8 mouse cellular contexts compared by ENCODE assay signal in the genomic region with DNA sequence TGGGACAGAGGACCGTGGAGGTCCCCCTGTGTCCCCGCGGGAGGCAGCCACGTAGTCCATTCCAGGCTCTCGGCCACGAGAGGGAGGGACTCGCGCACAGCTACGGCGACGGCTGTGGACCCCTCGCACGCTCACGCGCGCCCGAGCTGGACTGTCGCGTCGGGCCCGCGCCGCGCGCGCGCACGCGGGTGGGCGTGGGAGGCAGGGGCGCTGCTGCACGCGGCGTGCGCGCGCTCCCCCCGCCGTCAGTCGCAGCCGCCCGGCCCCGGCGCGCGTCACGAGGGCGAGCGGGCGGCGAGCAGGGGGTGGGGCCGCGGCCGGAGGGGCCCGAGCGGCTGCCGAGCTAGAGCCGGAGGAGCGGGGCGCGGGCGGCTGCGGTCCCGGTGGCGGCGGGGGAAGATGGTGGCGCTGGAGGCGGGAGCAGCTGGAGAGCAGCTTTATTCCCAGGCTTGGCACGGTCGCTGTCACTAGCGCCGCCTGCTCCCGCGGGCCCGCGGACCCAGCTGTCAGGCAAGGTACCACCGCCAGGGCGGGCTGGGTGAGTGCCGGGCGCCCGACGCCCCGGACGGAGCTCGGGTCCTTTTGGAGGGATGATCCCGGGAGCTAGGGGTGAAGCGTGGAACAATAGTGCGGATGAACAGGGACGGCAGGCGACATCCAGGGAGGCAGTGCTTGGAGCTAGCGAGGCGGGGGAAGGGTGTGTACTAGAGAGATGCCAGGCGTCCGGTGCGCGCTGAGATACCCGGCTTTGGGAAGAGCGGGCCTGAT. TPM values are rescaled to one million over a fixed set of nuclear protein-coding genes. Genes with fewer than 3 reads are reported as not detected.
A peak's percentile ranks its signal among the peaks of the same experiment; 100 is the strongest.
DNase-seq lines count a peak whose midpoint lies in the region; ATAC-seq and TF ChIP-seq lines count a peak whose summit lies in the region.

Apba1 (plus strand) TSS at position 334 of the 768 bp plus-strand sequence.

- whole genome bisulfite sequencing in forebrain, embryonic 11.5 days = under 1% methylated on average over 77 of the region's 98 CpGs
- WGBS in neural tube, embryonic 13.5 days = under 1% methylated on average over 70 of the region's 98 CpGs

- peak; percentile 78 for DNase-seq in adrenal gland, postnatal 14 days
- peak; percentile 87 for DNase-seq in forebrain, embryonic 11.5 days (ENCODE audit: low spot score)
- peak; percentile 66 for DNase-seq in heart, postnatal 25 days (ENCODE audit: low spot score)
- peak; percentile 56 to 65 for DNase-seq in layer of hippocampus, adult 8-10 months (ENCODE audit: low spot score in 2 of 2)
- DNase-seq in lung, adult 18-20 months = peak; percentile 52 to 54
- peak; percentile 28 for DNase-seq in telencephalon, adult 2 months (ENCODE audit: low read depth, low spot score)

- H3K9ac ChIP-seq in forebrain, embryonic 11.5 days (ENCODE audit: low read length) = peak within 1 kb of the TSS; percentile 83
- peak within 1 kb of the TSS; percentile 88 for H3K9ac ChIP-seq in neural tube, embryonic 13.5 days

- peak within 1 kb of the TSS; percentile 87 for H3ac ChIP-seq in C2C12 (ENCODE audit: control insufficient read depth, insufficient read length, low read depth)

- H3K27me3 ChIP-seq in C2C12 (ENCODE audit: control insufficient read depth, insufficient read depth, insufficient read length) = peaks cover 12% of the 10 kb centered on the region
- H3K27me3 ChIP-seq in forebrain, embryonic 11.5 days (ENCODE audit: control insufficient read depth, insufficient read depth, low read length) = peaks cover 15% of the 10 kb centered on the region
- no peaks in the 10 kb centered on the region for H3K27me3 ChIP-seq in neural tube, embryonic 13.5 days

- H3K79me3 ChIP-seq in C2C12 (ENCODE audit: low read depth) = no peaks in the 10 kb centered on the region

- H3K36me3 ChIP-seq in C2C12 (ENCODE audit: control insufficient read depth, insufficient read depth) = no peaks in the 10 kb centered on the region
- no peaks in the 10 kb centered on the region for H3K36me3 ChIP-seq in forebrain, embryonic 11.5 days (ENCODE audit: control insufficient read depth, insufficient read depth, low read length)
- no peaks in the 10 kb centered on the region for H3K36me3 ChIP-seq in neural tube, embryonic 13.5 days

- H3K27ac ChIP-seq in forebrain, embryonic 11.5 days (ENCODE audit: low read depth, low read length) = peak within 1 kb of the TSS; percentile 50; the same call in 1 of the 2 replicates
- H3K27ac ChIP-seq in neural tube, embryonic 13.5 days (replicated peaks) = peak within 1 kb of the TSS; percentile 98

- intact Hi-C loops in heart, postnatal 25 days (cut with DNase I) = loop anchor here (1.0 kb wide), 1 partner anchor 71 kb away; the partner anchor contains the start of gene Ptar1

- peak; percentile 44 for TF ChIP-seq CTCF in C2C12 (IDR thresholded peaks at IDR 0.05; ENCODE audit: control insufficient read depth, insufficient read depth, insufficient read length)

- no peaks in the 10 kb centered on the region for H3K9me3 ChIP-seq in forebrain, embryonic 11.5 days (ENCODE audit: control insufficient read depth, low read length)
- peaks cover 3% of the 10 kb centered on the region; the same call in 1 of the 2 replicates for H3K9me3 ChIP-seq in neural tube, embryonic 13.5 days

- peak within 1 kb of the TSS; percentile 42 for H3K4me3 ChIP-seq in C2C12 (ENCODE audit: insufficient read depth, poor library complexity, severe bottlenecking)
- peak within 1 kb of the TSS; percentile 68 for H3K4me3 ChIP-seq in forebrain, embryonic 11.5 days (ENCODE audit: low read depth, low read length)
- H3K4me3 ChIP-seq in neural tube, embryonic 13.5 days = peak within 1 kb of the TSS; percentile 76

- H3K4me2 ChIP-seq in forebrain, embryonic 11.5 days (ENCODE audit: low read depth, low read length, severe bottlenecking) = peak within 1 kb of the TSS; percentile 86
- H3K4me2 ChIP-seq in neural tube, embryonic 13.5 days = peak within 1 kb of the TSS; percentile 70

- H3K4me1 ChIP-seq in forebrain, embryonic 11.5 days (replicated peaks; ENCODE audit: control insufficient read depth, insufficient read depth, low read length) = 0 out of 2 replicates have a peak, but pooled peaks cover 5% of the 10 kb centered on the region
- peaks cover 49% of the 10 kb centered on the region for H3K4me1 ChIP-seq in neural tube, embryonic 13.5 days (replicated peaks)

- no peaks in the 10 kb centered on the region for H3K79me2 ChIP-seq in C2C12 (ENCODE audit: control insufficient read depth, insufficient read depth)

- peak; percentile 82 for ATAC-seq in forebrain, embryonic 11.5 days (replicated peaks; ENCODE audit: low FRiP score)
- peak; percentile 89 for ATAC-seq in neural tube, embryonic 13.5 days (ENCODE audit: low read depth)

TF ChIP-seq in C2C12, 6 proteins besides CTCF, POLR2A, EP300 and RAD21:
- TF ChIP-seq MYOD1 (IDR thresholded peaks at IDR 0.05; ENCODE audit: control insufficient read depth, insufficient read length, low read depth) (no peak), FOSL1 (IDR thresholded peaks at IDR 0.05; ENCODE audit: insufficient read depth, low read length, poor library complexity, severe bottlenecking) (no peak), USF1 (IDR thresholded peaks at IDR 0.05; ENCODE audit: low read depth) (no peak), CEBPB (IDR thresholded peaks at IDR 0.05; ENCODE audit: low read depth) (no peak)

RNA-seq across cellular contexts. Expression of gene Apba1, which starts in this region (rescaled TPM):
- polyA plus RNA-seq in C2C12 (2012; fragmentation: generic; extraction: Trizol) = 0.02 TPM
- 4.1 and 9.3 TPM in 2 replicates for total RNA-seq in adrenal gland, postnatal 14 days (2021)
- 0.92 and 1.2 TPM in 2 replicates for polyA plus RNA-seq in forebrain, embryonic 11.5 days (2014; fragmentation: Nextera tagmentation; extraction: Ambion mirVana)
- 1 to 10 TPM; 3.7 to 3.9 TPM for total RNA-seq in heart, postnatal 25 days (2021)
- total RNA-seq in layer of hippocampus, adult 8-10 months (2022) = 100 to 1,000 TPM; 124 to 130 (median 127) TPM
- 8.7 and 8.8 TPM in 2 replicates for polyA plus RNA-seq in neural tube, embryonic 13.5 days (2015; fragmentation: Nextera tagmentation; extraction: Ambion mirVana)

Comparison
In these comparisons a context has a peak if more than half of its experiments do, and no peak if none do; other contexts are left out.
1. Peak in every context shown above with its lines: DNase-seq, ATAC-seq, H3K4me3 ChIP-seq and H3K27ac ChIP-seq.
2. RNA of gene Apba1 (total RNA-seq): 124 to 130 TPM in layer of hippocampus, adult 8-10 months; 4.1 to 9.3 TPM in adrenal gland, postnatal 14 days and 3.7 to 3.9 TPM in heart, postnatal 25 days; every median in the first group is over 10 times any median in the second.
3. DNase-seq: peak in every context shown above with its lines; median percentile 87 in forebrain, embryonic 11.5 days; 78 in adrenal gland, postnatal 14 days; 66 in heart, postnatal 25 days; 60 in layer of hippocampus, adult 8-10 months; 53 in lung, adult 18-20 months; 28 in telencephalon, adult 2 months.